Mouse (Mus musculus) kidney, postnatal 4 days (tissue): ENCODE measurements at regions not wholly inside any gene's neighbourhood (a gene's known extent, or its start where the extent isn't known, plus 50 kb on each side); places are given as distances from the start of the nearest gene placed in this dataset.
"Not testable (repeated sequence)": the region's sequence is repeated elsewhere in the genome, so short reads cannot be mapped to it uniquely, and the experiment has no call there.

Source experiments
- DNase-seq, 2 experiments: peaks; one replicate each; pipeline ENCODE4 v3.0.0; 2021; ENCODE audit warnings: mixed read lengths in 2 of 2

DNA sequence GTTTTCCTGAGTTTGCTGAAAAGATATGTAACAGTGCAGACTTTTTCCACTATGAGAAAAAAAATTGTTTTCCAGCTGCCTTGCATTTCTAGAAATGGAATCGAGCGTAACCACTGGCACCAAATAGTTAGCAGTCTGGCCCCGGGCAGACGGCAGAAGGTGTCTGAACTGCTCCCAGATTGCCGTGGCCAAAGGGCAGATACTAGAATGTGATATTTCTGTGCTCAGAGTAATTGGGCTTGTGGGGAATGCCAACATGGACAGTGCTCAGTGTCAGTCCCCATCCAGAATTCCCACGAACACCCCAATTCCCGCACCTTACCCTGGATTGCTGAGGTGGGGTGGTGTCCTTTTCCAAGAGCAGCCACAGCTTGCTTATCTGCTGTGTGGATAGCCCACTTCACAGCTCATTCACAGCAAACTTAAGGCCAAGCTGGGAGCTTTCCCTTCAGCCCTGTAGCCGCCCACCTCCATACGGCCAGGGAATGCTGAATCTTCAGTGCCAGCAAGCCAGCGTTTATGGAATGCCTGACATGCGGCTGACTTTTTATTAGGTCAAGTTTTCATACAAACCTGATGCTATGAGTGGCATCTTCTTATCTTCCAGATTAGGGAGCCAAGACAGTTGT lies 148.1 kb downstream of the Enc1 start:
- DNase-seq: no peak

- DNase-seq: no peak
Measured at GRCm38 (mm10) chr13:97386511-97386910, 145.6 kb downstream of the Enc1 start.

- no peak for DNase-seq
Measured at GRCm38 (mm10) chr13:97385531-97385930, 144.6 kb downstream of the Enc1 start.

GRCm38 (mm10) chr13:97384091-97384777 lies 143.3 kb downstream of the Enc1 start:
- peak in 1 of 2 experiments; percentile 9 for DNase-seq

DNA sequence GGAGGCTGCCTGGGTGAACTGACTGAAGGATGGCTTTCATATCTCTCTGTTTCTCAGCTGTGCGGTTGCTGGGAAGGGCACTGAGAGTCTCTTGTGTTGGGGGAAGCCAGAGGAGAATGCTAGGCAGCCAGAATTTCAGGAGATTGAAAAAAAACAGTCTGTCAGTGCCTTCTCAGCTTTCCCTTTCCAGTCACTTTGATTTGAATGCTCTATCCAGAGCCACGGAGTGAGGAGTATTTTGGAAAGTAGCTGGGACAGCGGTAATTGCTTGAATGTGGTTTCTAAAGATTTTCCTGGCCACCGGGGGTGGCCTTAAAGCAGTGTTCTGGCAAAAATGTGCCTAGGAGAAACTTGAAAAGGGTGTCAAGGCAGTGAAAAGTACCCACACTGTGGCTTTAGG lies 142.4 kb downstream of the Enc1 start:
- no peak for DNase-seq

GRCm38 (mm10) chr13:97380366-97380765 lies 139.5 kb downstream of the Enc1 start:
- DNase-seq: no peak

DNA sequence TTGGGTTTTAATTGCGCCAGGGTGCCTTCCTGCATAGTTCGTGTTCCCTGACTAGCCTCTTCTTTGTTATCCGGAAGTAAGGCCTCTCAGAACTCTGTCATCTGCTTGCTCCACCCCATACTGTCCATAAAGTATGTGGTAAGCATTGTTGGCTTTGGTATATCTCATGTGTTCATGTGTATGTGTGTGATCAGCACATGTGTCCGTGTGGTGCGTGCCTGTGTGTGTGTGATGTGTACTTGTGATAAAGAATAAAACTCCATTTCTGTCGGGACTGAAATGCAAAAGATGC lies 135.3 kb downstream of the Enc1 start:
- DNase-seq: no peak

DNA sequence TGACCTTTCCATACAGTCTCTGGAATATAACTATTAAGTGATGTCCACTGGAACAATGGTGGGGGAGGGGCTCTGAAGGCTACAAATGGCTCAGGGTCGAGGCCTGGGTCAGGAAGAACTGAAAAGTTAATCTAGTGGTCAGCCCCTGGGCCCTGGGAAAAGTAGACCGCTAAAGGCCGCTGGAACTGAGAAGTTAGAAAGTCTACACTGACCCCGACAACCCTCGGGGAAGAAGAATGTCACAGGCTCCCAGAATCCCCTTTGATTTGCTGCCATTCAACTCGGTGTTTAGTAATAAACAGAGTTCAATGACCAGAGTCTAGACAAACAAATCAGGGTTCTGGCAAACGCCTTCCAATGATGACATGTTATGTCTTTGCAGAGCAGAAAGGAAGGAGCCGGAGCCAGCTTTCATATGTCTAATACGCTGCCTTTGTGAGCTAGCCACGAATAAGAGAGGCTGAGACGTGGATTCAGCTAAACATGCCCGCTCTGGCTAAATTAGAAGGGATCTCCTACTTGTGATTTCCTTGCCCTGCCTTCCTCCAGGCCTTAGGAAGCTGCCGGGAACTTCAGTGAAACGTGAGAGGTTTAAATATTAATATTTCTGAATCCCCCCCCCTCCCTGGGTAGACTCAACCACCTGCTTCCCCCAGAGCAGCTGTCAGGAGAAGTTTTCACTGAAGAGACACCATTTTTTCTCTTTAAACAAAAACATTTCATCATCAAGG lies 134.8 kb downstream of the Enc1 start:
- DNase-seq: peak in 1 of 2 experiments; percentile 31

DNA sequence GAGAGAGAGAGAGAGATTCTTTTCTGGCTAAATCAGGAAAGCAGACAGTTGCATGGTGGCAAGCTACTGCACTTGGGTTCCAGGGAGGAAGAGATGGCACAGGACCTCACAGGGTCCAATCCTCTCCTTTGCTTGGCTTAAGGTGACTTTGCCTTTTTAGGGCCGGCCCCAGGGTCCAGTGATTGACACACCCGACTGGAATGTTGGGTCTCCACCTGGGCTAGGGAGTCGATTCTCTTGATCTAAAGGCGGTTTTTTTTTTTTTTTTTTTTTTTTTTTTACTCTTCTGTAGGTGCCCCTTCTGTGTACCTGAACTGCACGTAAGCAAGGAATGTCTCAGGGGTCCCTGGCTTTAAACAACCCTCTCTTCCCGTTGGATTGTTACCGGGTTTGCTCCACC lies 131.4 kb downstream of the Enc1 start:
- DNase-seq: no peak

DNA sequence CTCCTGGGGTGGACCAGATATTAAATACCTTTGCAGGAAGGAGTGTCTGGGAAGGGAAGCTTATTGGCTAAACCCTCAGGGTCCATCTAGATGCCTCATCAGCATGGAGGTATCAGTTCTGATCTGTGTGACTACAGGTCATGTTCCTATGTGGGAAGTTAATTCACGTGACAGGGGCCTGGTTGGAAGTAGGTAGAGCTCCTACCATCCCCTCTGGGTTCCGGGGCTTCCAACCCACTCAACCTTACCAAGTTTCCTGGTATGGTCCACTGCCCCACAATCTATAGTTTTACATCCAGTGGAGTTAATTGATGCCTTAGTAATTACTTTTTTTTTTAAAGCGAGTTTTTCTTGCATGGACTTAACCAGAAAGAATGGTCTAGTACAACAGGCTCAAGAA lies 130.3 kb downstream of the Enc1 start:
- no peak for DNase-seq

- no peak for DNase-seq
Measured at GRCm38 (mm10) chr13:97366723-97367122, 125.8 kb downstream of the Enc1 start.

- peak in 1 of 2 experiments; percentile 38 for DNase-seq
Measured at GRCm38 (mm10) chr13:97365557-97366244, 124.8 kb downstream of the Enc1 start.

- DNase-seq: no peak
Measured at GRCm38 (mm10) chr13:97365004-97365403, 124.1 kb downstream of the Enc1 start.

DNA sequence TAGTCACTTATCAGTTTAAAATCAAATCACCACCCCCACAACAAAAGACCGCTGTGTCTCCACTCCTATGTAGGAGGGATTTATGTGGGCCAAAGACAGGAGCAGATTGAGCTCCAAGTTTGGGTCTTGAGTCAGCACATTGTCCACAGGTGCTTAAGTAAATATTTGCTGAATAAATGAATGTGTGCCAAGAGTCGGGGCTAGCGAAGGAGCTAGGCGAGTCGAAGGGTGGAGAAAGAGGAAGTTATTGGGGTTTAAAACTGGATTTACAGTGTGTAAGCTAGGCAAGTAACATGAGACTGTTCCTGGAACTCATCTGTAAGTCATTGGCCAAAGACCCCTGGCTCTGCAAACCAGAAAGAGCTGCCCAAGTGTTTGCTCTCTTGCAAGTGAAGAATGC lies 122.9 kb downstream of the Enc1 start:
- no peak for DNase-seq

- DNase-seq: no peak
Measured at GRCm38 (mm10) chr13:97363214-97363613, 122.3 kb downstream of the Enc1 start.

DNA sequence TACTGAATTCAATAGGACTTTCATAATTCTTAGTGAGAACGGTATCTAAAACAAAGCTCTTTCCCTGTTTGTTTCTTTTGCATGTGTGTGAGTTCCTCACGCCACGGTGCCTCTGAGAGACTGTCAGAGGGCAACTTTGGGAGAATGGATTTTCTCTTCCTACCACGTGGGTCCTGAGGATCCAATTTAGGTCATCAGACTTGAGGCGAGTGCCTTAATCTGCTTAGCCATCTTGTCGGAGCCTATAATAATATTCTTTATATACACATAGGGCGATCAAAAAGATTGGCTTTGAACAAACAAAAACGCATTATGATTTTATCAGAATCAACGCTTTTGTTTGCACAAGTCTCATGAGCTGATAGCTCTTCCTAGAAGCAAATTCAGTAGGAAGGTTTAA lies 119.6 kb downstream of the Enc1 start:
- no peak for DNase-seq

DNA sequence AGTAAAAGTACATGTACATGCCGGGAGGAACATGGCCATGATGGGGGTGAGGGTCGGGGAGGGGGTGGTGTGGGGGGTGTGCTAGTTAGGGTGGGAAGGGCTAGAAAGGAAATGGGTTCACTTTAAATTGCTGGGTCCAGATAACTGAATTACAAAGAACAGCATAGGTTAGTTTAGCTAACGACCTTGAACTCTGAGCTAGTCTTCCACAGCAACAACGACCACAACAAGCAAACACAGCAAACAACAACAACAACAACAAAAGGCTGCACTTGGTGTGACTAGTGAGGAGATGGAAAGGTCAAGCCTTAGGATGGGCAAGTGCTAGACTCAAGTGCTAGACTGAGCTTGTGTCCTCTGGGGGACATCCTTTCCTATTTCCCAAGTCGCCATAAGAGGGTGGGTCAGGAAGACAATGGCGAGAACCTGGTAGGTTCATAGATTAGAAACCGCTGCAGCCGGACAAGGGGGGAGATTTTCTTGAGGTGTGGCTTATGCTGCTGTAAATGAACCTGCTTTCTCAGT lies 117.9 kb downstream of the Enc1 start:
- no peak for DNase-seq

- no peak for DNase-seq
Measured at GRCm38 (mm10) chr13:97358261-97358660, 117.4 kb downstream of the Enc1 start.

DNA sequence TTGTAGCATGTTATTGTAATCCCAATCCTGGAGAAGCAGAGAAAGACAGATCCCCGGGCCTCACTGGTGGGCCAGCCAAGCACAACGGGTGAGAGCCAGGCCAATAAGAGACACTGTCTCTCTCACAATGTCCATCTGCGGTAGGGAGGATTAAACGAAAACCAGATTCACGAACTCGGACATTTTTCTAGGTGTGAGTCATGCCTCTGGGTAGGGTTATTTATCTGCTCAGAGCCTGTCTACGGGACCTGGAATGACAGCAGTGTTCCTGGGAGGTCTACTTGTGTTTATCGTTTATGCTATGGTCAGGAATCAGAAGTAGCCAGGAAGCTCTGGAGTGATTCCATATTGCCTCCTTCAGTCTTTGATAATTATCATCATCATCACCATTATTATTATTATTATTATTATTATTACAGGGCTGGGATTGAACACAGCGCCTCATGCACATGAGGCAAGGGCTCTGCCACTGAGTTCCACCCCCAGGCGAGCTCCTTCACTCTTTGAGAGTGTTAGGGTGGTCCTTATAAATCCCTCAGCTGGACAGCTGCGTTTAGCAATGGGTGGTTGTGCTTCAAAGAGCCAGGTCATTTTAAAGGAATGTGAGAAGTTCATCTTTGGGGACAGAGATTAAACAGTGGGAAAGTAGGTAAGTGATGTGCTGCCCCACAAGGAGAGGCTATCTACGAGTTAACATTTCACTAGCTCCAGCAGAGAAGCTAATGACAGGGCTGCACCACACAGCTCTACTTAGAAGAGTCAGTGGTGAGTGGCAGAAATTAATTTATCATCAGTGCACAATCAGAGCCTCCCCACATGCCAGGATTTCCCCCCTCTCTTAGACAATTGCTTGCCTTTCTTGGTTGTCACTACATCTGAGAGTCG lies 116.3 kb downstream of the Enc1 start:
- no peak for DNase-seq

- DNase-seq: not testable (repeated sequence)
Measured at GRCm38 (mm10) chr13:97355411-97355810, 114.5 kb downstream of the Enc1 start.

GRCm38 (mm10) chr13:97347696-97348095 lies 106.8 kb downstream of the Enc1 start:
- DNase-seq: peak in 1 of 2 experiments; percentile 26

DNA sequence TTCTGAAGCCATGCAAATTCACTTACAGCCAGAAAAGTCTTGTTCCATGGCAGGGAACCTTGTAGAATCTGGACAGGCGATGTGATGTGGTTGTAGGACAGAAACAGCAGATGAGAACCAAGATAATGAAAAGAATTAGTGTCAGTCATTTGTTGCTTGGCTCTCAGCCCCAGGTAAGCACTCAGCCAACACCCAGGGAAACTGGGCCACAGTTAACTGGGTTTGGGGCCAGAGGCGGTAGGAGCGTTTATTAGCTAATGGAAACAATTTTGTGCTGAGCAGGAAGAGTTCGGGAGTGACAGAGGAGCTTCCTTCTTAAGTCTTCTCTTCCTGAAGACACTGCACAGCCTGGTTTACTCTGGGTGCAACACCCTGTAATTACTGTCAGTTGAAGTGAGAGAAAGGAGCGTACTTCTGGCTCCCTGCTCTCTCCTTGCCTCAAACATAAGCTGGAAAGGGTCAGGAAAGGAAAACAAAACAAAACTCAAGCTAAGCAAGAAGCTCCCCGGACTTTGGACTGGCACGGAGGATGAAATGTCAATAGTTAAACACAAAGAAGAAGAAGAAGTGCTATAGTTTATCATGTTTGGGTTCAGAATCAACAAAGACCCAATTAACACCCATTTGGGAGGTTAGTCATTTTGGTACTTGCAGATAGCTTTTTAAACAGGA lies 100.4 kb downstream of the Enc1 start:
- peak in 1 of 2 experiments; percentile 12 for DNase-seq
